Mouse (Mus musculus) liver, embryonic 14.5 days (tissue): Measurements from ENCODE around the gene Pim2.

Experiments
- CTCF ChIP-seq: IDR thresholded peaks from 2 replicates; pipeline ENCODE4 v1.5.1; 2016; ENCODE audit warnings: antibody characterized with exemption, low read depth, control low read depth
- EP300 ChIP-seq: IDR thresholded peaks from 2 replicates; pipeline ENCODE4 v1.6.1; 2016; ENCODE audit warnings: antibody characterized with exemption, low read depth

GRCm38 (mm10) chrX:7878007-7878419 lies at the start of gene Pim2:
- no peak for TF ChIP-seq EP300
- no peak for TF ChIP-seq CTCF
